Mouse (Mus musculus) mouse embryonic stem cell (cell line): ENCODE data around the gene Snca.

ENCODE experiments used
- in situ Hi-C, 2 experiments: fragments of 300-500 bp; cut with MboI; formaldehyde crosslinking; loops; 1 replicate in 1 of 2; 3 replicates in 1 of 2; pipeline ENCODE4 v1.14.3; 2019 to 2020; ENCODE audit warnings: low sequenced_read_pairs in 2 of 2, low pct_unique_long_range_greater_than_20kb in 1 of 2, mixed read lengths in 1 of 2; ENCODE audit not compliant: unreplicated experiment in 1 of 2

The Snca gene

GRCm38 (mm10) chr6:60739776-60740175, 89.9 kb downstream of the Snca start:
- in situ Hi-C loops, result no loop called here

GRCm38 (mm10) chr6:60731164-60731563, 98.5 kb downstream of the Snca start:
- in situ Hi-C loops, result no loop called here

GRCm38 (mm10) chr6:60724110-60724829, 105.4 kb downstream of the Snca start:
- in situ Hi-C loops, result no loop called here

- in situ Hi-C loops, result no loop called here
Observed at GRCm38 (mm10) chr6:60717566-60717965, 112.1 kb downstream of the Snca start.

GRCm38 (mm10) chr6:60709997-60710471, 119.6 kb downstream of the Snca start:
- in situ Hi-C loops, result no loop called here

- in situ Hi-C loops, result loop anchor here in 1 of 2 experiments (25.0 kb wide), 1 partner anchor 239 kb away; no protein-coding TSS in a partner anchor
Observed at GRCm38 (mm10) chr6:60698072-60698471, 131.6 kb downstream of the Snca start.

- in situ Hi-C loops, result loop anchor here in 1 of 2 experiments (25.0 kb wide), 1 partner anchor 250 kb away; no protein-coding TSS in a partner anchor
Observed at GRCm38 (mm10) chr6:60687048-60687447, 142.6 kb downstream of the Snca start.

GRCm38 (mm10) chr6:60682233-60682632, 147.4 kb downstream of the Snca start:
- in situ Hi-C loops, result loop anchor here in 1 of 2 experiments (25.0 kb wide), 1 partner anchor 255 kb away; no protein-coding TSS in a partner anchor
